In the genomic region with DNA sequence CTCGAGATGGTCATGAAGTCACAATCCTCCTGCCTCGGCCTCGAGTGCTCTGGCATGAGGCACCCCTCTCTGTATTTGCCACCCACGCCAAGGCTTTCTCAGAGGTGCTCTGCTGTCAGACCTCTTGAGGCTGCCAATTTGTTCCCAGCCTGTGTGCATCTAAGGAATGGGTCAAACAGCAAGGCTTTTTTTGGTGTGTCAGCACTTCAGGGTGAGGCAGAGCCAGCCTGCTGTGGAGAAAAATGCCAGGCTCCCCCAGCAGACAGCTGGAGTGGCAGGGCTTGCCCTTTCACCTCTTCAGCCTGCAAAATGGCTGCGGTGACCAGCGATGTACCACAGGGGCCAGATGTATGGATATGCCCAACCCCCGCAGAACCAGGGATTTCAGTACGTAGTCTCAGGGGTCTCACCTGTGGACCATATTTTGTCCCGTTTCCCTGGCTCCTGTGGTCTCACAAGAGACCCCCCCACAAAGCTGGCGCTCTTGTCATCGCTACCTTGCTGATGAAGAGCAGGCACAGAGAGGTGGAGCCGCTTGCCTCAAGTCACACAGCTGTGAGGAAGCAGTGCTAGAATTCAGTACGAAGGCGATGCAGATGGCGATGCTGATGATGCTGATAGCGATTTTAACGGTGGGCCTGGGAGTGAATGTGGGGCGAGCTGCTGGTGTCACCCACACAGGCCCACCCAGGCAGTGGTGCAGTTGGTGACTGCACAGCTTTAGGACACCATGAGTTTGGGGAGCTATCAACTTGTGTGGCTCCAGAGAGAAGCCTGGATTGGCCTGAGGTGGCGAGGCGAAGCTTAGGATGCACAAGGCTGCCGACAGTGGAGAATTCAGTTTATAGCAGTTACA, we compare ENCODE assay signal across 9 mouse cellular contexts. TPM values are rescaled to one million over a fixed set of nuclear protein-coding genes. Genes with fewer than 3 reads are reported as not detected.
DNase-seq lines count a peak whose midpoint lies in the region; ATAC-seq and TF ChIP-seq lines count a peak whose summit lies in the region.
"Had no signal": no experiment of that assay in that cellular context is flagged by ENCODE, and none has a peak within 500 bp of the region (broad histone marks: within the 10 kb centered on the region; RNA-seq: fewer than 3 reads in every experiment).

No protein-coding gene starts in this region.

- H3K4me1 ChIP-seq in heart, embryonic 13.5 days: peaks cover 29% of the 10 kb centered on the region
- peaks cover 17% of the 10 kb centered on the region for H3K4me1 ChIP-seq in bone marrow, adult 2 months (ENCODE audit: control insufficient read depth, insufficient read depth, low read length)
- H3K4me1 ChIP-seq in kidney, embryonic 15.5 days: peaks cover 67% of the 10 kb centered on the region
- peaks cover 19% of the 10 kb centered on the region for H3K4me1 ChIP-seq in neural tube, embryonic 12.5 days
- H3K4me1 ChIP-seq in forebrain, postnatal 0 days (ENCODE audit: insufficient read depth): no peaks in the 10 kb centered on the region

- peak overlapping the region; percentile 57 for H3K9ac ChIP-seq in heart, embryonic 13.5 days
- 0 out of 2 replicates have a peak overlapping the region, but pooled peaks have one; percentile 5 for H3K9ac ChIP-seq in kidney, embryonic 15.5 days
- H3K9ac ChIP-seq in neural tube, embryonic 12.5 days: no peak overlapping the region
- H3K9ac ChIP-seq in forebrain, postnatal 0 days: no peak overlapping the region

- 46% methylated on average over 21 of the region's 21 CpGs for WGBS in heart, embryonic 13.5 days
- WGBS in bone marrow, adult 2 months: 61% methylated on average over 21 of the region's 21 CpGs
- 58% methylated on average over 21 of the region's 21 CpGs for WGBS in kidney, embryonic 15.5 days
- 71% methylated on average over 21 of the region's 21 CpGs for WGBS in neural tube, embryonic 12.5 days
- WGBS in forebrain, postnatal 0 days: 85% methylated on average over 21 of the region's 21 CpGs

- no peak for DNase-seq in heart, postnatal 10 days
- no peak for DNase-seq in forebrain, postnatal 0 days
- no peak for DNase-seq in Muller cell, postnatal 12 days (ENCODE audit: inconsistent ontology term)
- no peak for DNase-seq in spleen, postnatal 14 days (ENCODE audit: low spot score in 2 of 2)
- DNase-seq: right cerebral cortex, adult 18-20 months had no signal

- peak overlapping the region; percentile 82 for H3K27ac ChIP-seq in heart, embryonic 13.5 days (replicated peaks)
- peak overlapping the region; percentile 26; the same call in 1 of the 2 replicates for H3K27ac ChIP-seq in bone marrow, adult 2 months (ENCODE audit: control insufficient read depth, insufficient read depth, low read depth, low read length, poor library complexity)
- H3K27ac ChIP-seq in kidney, embryonic 15.5 days: peak overlapping the region; percentile 90
- H3K27ac ChIP-seq in neural tube, embryonic 12.5 days: no peak overlapping the region
- no peak overlapping the region for H3K27ac ChIP-seq in forebrain, postnatal 0 days (ENCODE audit: low read depth, low read length)

- peaks cover 16% of the 10 kb centered on the region for H3K27me3 ChIP-seq in heart, embryonic 13.5 days (replicated peaks)
- 0 out of 2 replicates have a peak, but pooled peaks cover 3% of the 10 kb centered on the region for H3K27me3 ChIP-seq in kidney, embryonic 15.5 days
- peaks cover 9% of the 10 kb centered on the region for H3K27me3 ChIP-seq in neural tube, embryonic 12.5 days (replicated peaks)
- no peaks in the 10 kb centered on the region for H3K27me3 ChIP-seq in forebrain, postnatal 0 days (ENCODE audit: insufficient read depth, low read length)

- intact Hi-C loops in heart, postnatal 10 days (cut with DNase I): no loop called here

- no peak for TF ChIP-seq POLR2A in bone marrow, adult 2 months (IDR thresholded peaks at IDR 0.05; ENCODE audit: borderline replicate concordance, control insufficient read depth, low read depth, low read length)

- H3K9me3 ChIP-seq in heart, embryonic 13.5 days: no peaks in the 10 kb centered on the region
- H3K9me3 ChIP-seq in kidney, embryonic 15.5 days (replicated peaks): no peaks in the 10 kb centered on the region
- no peaks in the 10 kb centered on the region for H3K9me3 ChIP-seq in neural tube, embryonic 12.5 days
- no peaks in the 10 kb centered on the region for H3K9me3 ChIP-seq in forebrain, postnatal 0 days (ENCODE audit: low read length)

- H3K4me2 ChIP-seq in heart, embryonic 13.5 days: peak overlapping the region; percentile 53
- peak overlapping the region; percentile 41 for H3K4me2 ChIP-seq in kidney, embryonic 15.5 days
- 0 out of 2 replicates have a peak overlapping the region, but pooled peaks have one; percentile 2 for H3K4me2 ChIP-seq in neural tube, embryonic 12.5 days (replicated peaks)
- no peak overlapping the region for H3K4me2 ChIP-seq in forebrain, postnatal 0 days (ENCODE audit: low read depth)

- ATAC-seq in heart, embryonic 13.5 days (ENCODE audit: extremely low read depth, insufficient number of reproducible peaks, low FRiP score, low TSS enrichment): no peak
- peak; percentile 2; the same call in 1 of the 2 replicates for ATAC-seq in kidney, embryonic 15.5 days (replicated peaks; ENCODE audit: low FRiP score)
- no peak for ATAC-seq in neural tube, embryonic 12.5 days (ENCODE audit: low FRiP score, low read depth)
- no peak for ATAC-seq in forebrain, postnatal 0 days

- H3K36me3 ChIP-seq in heart, embryonic 13.5 days: 0 out of 2 replicates have a peak, but pooled peaks cover 4% of the 10 kb centered on the region
- no peaks in the 10 kb centered on the region for H3K36me3 ChIP-seq in kidney, embryonic 15.5 days
- no peaks in the 10 kb centered on the region for H3K36me3 ChIP-seq in neural tube, embryonic 12.5 days
- no peaks in the 10 kb centered on the region for H3K36me3 ChIP-seq in forebrain, postnatal 0 days (ENCODE audit: insufficient read depth)

- TF ChIP-seq CTCF in bone marrow, adult 2 months (IDR thresholded peaks at IDR 0.05; ENCODE audit: control insufficient read depth, insufficient read depth, low read length): no peak
- TF ChIP-seq CTCF in forebrain, postnatal 0 days (IDR thresholded peaks at IDR 0.05; ENCODE audit: low read depth): no peak

- H3K4me3 ChIP-seq in heart, embryonic 13.5 days: peak overlapping the region; percentile 10; the same call in 1 of the 2 replicates
- no peak overlapping the region for H3K4me3 ChIP-seq in bone marrow, adult 2 months (replicated peaks; ENCODE audit: control insufficient read depth, low read depth, low read length)
- H3K4me3 ChIP-seq in kidney, embryonic 15.5 days (replicated peaks): no peak overlapping the region
- H3K4me3 ChIP-seq in neural tube, embryonic 12.5 days: no peak overlapping the region
- no peak overlapping the region for H3K4me3 ChIP-seq in forebrain, postnatal 0 days (ENCODE audit: low read depth, low read length)

RNA-seq across cellular contexts. Expression of a gene that starts 15.3 kb away (rescaled TPM):
- polyA plus RNA-seq in heart, embryonic 13.5 days (2015; fragmentation: Nextera tagmentation; extraction: Ambion mirVana): 7.1 and 7.9 TPM in 2 replicates
- 1 to 10 TPM; 6.0 to 7.7 TPM for total RNA-seq in heart, postnatal 10 days (2021)
- 32.8 and 80.9 TPM in 2 replicates for polyA plus RNA-seq in bone marrow, adult 2 months (2011; ENCODE audit: insufficient read depth, insufficient read length, low replicate concordance, missing spikeins)
- 9.6 and 11.5 TPM in 2 replicates for polyA plus RNA-seq in kidney, embryonic 15.5 days (2015; fragmentation: Nextera tagmentation; extraction: Ambion mirVana)
- 5.5 and 6.0 TPM in 2 replicates for polyA plus RNA-seq in neural tube, embryonic 12.5 days (2016; fragmentation: Nextera tagmentation; extraction: Ambion mirVana)
- 2.8 and 3.3 TPM in 2 replicates for total RNA-seq in forebrain, postnatal 0 days (2014; rRNA removed)
- 4.6 and 5.8 TPM in 2 replicates for polyA plus RNA-seq in forebrain, postnatal 0 days (2015; fragmentation: Nextera tagmentation; extraction: Ambion mirVana)

Comparison
In these comparisons a context has a peak if more than half of its experiments do, and no peak if none do; other contexts are left out.
1. H3K27ac ChIP-seq: peak in heart, embryonic 13.5 days (single experiment), bone marrow, adult 2 months (single experiment) and kidney, embryonic 15.5 days (single experiment); none in neural tube, embryonic 12.5 days (single experiment) and forebrain, postnatal 0 days (single experiment).
2. H3K9ac ChIP-seq: peak in heart, embryonic 13.5 days (single experiment) and kidney, embryonic 15.5 days (single experiment); none in neural tube, embryonic 12.5 days (single experiment) and forebrain, postnatal 0 days (single experiment).